Comparison of ENCODE assay signal across 25 mouse cellular contexts in genomic region chr6:116097579-116097978, GRCm38 (mm10).
"Had no signal": no experiment of that assay in that cellular context is flagged by ENCODE, and none has a peak within 500 bp of the region (broad histone marks: within the 10 kb centered on the region; RNA-seq: fewer than 3 reads in every experiment).

No protein-coding gene starts in this region.

- H3K27ac ChIP-seq: gastrocnemius, adult 2 months; hindbrain, embryonic 10.5 days; hindbrain, embryonic 12.5 days; hindbrain, embryonic 14.5 days; intestine, embryonic 15.5 days; kidney, postnatal 0 days; left cerebral cortex, adult 2 months; limb, embryonic 10.5 days; limb, embryonic 12.5 days; liver, embryonic 13.5 days had no signal

- H3K4me2 ChIP-seq: heart, embryonic 11.5 days; hindbrain, embryonic 12.5 days; hindbrain, embryonic 14.5 days; intestine, embryonic 15.5 days; limb, embryonic 12.5 days; liver, embryonic 11.5 days; liver, embryonic 13.5 days had no signal

- DNase-seq: gastrocnemius, adult 2 months; gastrocnemius, postnatal 10 days; gastrocnemius, postnatal 25 days; heart, adult 18-20 months; heart, postnatal 10 days; heart, postnatal 4 days; kidney, adult 18-20 months; kidney, adult 8-10 months; kidney, postnatal 14 days; kidney, postnatal 36 days; liver; liver, embryonic 13.5 days had no signal

- H3K36me3 ChIP-seq: hindbrain, embryonic 12.5 days; intestine, embryonic 15.5 days; liver, embryonic 13.5 days had no signal

- H3K27me3 ChIP-seq: hindbrain, embryonic 12.5 days; intestine, embryonic 15.5 days; limb, embryonic 12.5 days; liver, embryonic 13.5 days had no signal

- H3K9me3 ChIP-seq: hindbrain, embryonic 10.5 days; hindbrain, embryonic 12.5 days; intestine, embryonic 15.5 days; limb, embryonic 10.5 days; limb, embryonic 12.5 days; liver, embryonic 13.5 days had no signal

- H3K4me3 ChIP-seq: gastrocnemius, adult 2 months; hindbrain, embryonic 10.5 days; hindbrain, embryonic 12.5 days; intestine, embryonic 15.5 days; left cerebral cortex, adult 2 months; limb, embryonic 10.5 days; limb, embryonic 12.5 days; liver, embryonic 13.5 days had no signal

- H3K4me1 ChIP-seq: hindbrain, embryonic 10.5 days; hindbrain, embryonic 12.5 days; intestine, embryonic 15.5 days; limb, embryonic 10.5 days; limb, embryonic 12.5 days had no signal

- H3K9ac ChIP-seq: hindbrain, embryonic 12.5 days; hindbrain, embryonic 14.5 days; intestine, embryonic 15.5 days; limb, embryonic 12.5 days; liver, embryonic 13.5 days had no signal

- ATAC-seq: hindbrain, embryonic 16.5 days; inflammation-experienced regulatory T-cells, adult 6 months; intestine, embryonic 15.5 days; intestine, postnatal 0 days had no signal
